Mouse (Mus musculus) E14TG2a.4 (cell line): ENCODE measurements around the gene Dock10.

Experiments used
- CTCF ChIP-seq: conservative IDR thresholded peaks from 2 replicates; pipeline ENCODE4 v1.5.1; 2014; ENCODE audit warnings: low read length
- NANOG ChIP-seq: IDR thresholded peaks from 2 replicates; pipeline ENCODE4 v1.6.1; 2014; ENCODE audit warnings: borderline replicate concordance, low read length, mixed read lengths
- POU5F1 ChIP-seq: IDR thresholded peaks from 2 replicates; pipeline ENCODE4 v1.6.1; 2014; ENCODE audit warnings: low read length, borderline replicate concordance

- no peak for TF ChIP-seq CTCF
- TF ChIP-seq NANOG, result no peak
- no peak for TF ChIP-seq POU5F1
Measured at GRCm38 (mm10) chr1:80730582-80730981, 27.7 kb downstream of the Dock10 start.
